Mouse (Mus musculus) gastrocnemius, postnatal 10 days (tissue): Measurements from ENCODE around the gene Pdia4. TPM values are rescaled to one million over a fixed set of nuclear protein-coding genes. Genes with fewer than 3 reads are reported as not detected.
"Not testable (repeated sequence)": the region's sequence is repeated elsewhere in the genome, so short reads cannot be mapped to it uniquely, and the experiment has no call there.

Experiments used
- DNase-seq: peaks from one replicate; pipeline ENCODE4 v3.0.0; 2021; ENCODE audit warnings: mixed read lengths
- microRNA-seq, 2 experiments: library from miRNA; unstranded; fragments of <30 nt; microRNA quantifications; one replicate each; pipeline ENCODE4 v1.2.0; 2021
- total RNA-seq, 2 experiments: library from RNA; stranded (reverse); gene quantifications; 2 replicates each; pipeline ENCODE4 v1.2.3; 2021

Pdia4 gene
- total RNA-seq, 2 experiments from 2014 or later, result 34.1 to 46.1 TPM

GRCm38 (mm10) chr6:47759406-47759805 lies 53.8 kb downstream of the Pdia4 start:
- DNase-seq, result not testable (repeated sequence)

GRCm38 (mm10) chr6:47757849-47758248 lies 55.4 kb downstream of the Pdia4 start:
- not testable (repeated sequence) for DNase-seq

DNA sequence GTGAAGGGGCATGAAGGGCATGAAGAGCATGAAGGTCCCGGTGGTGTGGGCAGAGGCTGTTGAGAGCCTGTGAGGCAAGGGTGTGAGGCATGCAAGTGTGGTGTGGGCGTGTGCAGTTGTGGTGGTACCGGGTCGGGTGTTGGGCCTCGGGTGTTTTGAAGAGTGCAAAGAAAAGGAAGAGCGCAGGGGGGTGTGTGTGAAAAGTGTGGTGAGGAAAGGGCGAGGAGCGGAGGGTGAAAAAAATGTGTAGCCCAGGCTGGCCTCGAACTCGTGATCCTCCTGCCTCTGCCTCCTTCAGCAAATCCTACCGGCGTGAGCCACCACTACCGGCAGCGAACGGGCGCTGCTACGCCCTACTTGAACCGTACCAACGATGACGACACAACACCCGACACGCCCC lies 55.8 kb downstream of the Pdia4 start:
- DNase-seq, result not testable (repeated sequence)

- not testable (repeated sequence) for DNase-seq
Observed at GRCm38 (mm10) chr6:47753144-47753543, 60.1 kb downstream of the Pdia4 start.

DNA sequence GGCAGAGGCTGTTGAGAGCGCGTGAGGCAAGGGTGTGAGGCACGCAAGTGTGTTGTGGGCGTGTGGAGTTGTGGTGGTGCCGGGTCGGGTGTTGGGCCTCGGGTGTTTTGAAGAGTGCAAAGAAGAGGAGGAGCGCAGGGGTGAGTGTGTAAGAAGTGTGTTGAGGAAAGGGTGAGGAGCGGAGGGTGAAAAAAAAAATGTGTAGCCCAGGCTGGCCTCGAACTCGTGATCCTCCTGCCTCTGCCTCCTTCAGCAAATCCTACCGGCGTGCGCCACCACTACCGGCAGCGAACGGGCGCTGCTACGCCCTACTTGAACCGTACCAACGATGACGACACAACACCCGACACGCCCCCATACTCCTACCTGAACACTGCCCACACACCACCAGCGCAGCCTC lies 64.9 kb downstream of the Pdia4 start:
- DNase-seq, result peak; percentile 75

GRCm38 (mm10) chr6:47747886-47748285 lies 65.3 kb downstream of the Pdia4 start:
- not testable (repeated sequence) for DNase-seq

Small RNA genes within 50 kb of the gene (microRNA-seq; reads per million reads assigned to microRNA genes)
- 0 reads per million in 2 experiments for gene Mir704

Other genes starting within 250 kb of the Pdia4 start
- 10 to 100 TPM; 19.6 to 26.5 TPM for gene Ezh2, start 218.1 kb downstream of the Pdia4 start, total RNA-seq
- gene Zfp786, start 17.4 kb upstream of the Pdia4 start, total RNA-seq, result under 1 TPM; 0.73 to 0.88 TPM
- gene Zfp398, start 22.2 kb upstream of the Pdia4 start, total RNA-seq, result 1 to 10 TPM; 5.3 to 7.0 TPM
- gene Zfp282, start 63.8 kb upstream of the Pdia4 start, total RNA-seq, result 10 to 100 TPM in 1 of 2 experiments, 1 to 10 TPM in 1; 9.2 to 10.5 TPM
- 10 to 100 TPM in 1 of 2 experiments, 1 to 10 TPM in 1; 9.8 to 12.7 TPM for gene Zfp212, start 107.0 kb upstream of the Pdia4 start, total RNA-seq
- 1 to 10 TPM; 4.3 to 6.0 TPM for gene Zfp956, start 140.0 kb upstream of the Pdia4 start, total RNA-seq
- 10 to 100 TPM; 22.3 to 23.0 TPM for gene Zfp777, start 235.5 kb upstream of the Pdia4 start, total RNA-seq